Mouse (Mus musculus): ENCODE data around the gene Gp5.
"Not testable (repeated sequence)": the region's sequence is repeated elsewhere in the genome, so short reads cannot be mapped to it uniquely, and the experiment has no call there.

Gp5 gene

DNA sequence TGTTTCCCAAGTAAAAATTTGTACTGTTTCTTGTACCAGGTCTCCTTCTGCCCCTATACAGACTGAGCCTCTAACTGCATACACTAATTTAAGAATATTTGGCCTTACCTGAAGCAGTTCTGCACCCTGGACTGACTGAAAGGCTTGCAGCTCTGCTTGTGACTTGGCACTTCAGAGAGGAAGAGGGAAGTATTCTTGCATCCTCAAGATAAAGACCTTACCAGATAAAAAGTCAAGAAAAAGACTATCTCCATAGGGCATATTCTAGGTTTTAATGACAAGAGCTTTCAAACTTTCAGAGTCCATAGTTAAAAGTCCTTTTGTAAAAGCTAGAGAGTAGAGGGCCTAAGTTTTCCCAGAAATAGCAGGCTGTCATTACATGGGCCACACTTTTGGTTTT lies at the start of gene Gp5:
TSS of gene Gp5 (minus strand) at position 133 of the 400 bp plus-strand sequence.
- no peak for DNase-seq

DNA sequence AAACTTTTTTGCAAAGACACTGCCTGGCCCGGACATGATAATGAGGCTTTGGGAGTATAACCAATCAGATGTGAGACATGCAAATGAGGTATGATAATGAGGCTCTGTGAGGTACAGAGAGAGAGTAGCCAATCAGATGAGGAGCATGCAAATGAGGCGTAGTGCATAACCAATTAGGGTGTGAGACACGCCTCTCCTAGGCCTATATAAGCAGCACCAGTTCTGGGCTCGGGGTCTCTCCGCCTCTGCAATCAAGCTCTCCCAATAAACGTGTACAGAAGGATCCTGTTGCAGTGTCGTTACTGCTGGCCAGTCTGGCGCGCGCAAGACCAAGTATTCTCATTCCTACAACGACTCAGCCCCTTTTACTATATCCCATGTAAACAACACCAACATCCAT lies 42.9 kb upstream of the Gp5 start:
- DNase-seq: not testable (repeated sequence)

DNA sequence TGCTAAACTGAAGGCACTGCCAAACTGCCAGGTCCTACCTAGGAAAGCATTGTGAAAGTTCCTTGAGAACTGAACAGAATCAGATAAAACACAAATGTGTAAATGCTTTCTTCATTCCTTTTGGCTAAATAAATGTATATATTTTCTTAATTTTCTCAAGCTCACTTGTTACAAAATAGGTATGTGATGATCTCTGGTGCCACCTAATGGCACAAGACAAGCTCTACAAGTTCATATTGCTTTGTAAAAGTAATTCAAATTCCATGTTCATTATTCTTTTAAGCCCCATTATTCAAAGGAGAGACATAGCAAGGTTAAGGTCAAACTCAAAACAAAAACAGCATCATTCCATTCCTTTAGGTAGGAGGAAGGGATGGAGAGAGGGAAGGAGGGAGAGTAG lies 3.7 kb upstream of the Gp5 start:
- DNase-seq: no peak

DNA sequence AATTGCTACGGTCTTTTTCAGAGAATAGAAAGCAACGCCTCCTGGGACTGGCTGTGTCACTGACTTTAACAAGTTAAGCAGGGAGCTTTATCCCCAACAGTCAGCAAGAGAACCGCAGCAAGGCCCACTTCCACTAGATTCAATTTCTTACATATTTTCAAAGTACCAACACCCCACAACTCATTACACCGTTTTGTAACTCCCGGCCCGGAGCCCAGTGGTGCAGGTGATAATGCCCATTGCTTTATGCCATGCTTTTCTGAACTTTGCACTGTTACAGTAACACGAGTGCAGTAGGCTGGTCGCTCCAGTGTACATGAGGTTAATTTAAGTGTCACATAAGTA lies 436 bp downstream of the Gp5 start:
- DNase-seq: no peak

DNA sequence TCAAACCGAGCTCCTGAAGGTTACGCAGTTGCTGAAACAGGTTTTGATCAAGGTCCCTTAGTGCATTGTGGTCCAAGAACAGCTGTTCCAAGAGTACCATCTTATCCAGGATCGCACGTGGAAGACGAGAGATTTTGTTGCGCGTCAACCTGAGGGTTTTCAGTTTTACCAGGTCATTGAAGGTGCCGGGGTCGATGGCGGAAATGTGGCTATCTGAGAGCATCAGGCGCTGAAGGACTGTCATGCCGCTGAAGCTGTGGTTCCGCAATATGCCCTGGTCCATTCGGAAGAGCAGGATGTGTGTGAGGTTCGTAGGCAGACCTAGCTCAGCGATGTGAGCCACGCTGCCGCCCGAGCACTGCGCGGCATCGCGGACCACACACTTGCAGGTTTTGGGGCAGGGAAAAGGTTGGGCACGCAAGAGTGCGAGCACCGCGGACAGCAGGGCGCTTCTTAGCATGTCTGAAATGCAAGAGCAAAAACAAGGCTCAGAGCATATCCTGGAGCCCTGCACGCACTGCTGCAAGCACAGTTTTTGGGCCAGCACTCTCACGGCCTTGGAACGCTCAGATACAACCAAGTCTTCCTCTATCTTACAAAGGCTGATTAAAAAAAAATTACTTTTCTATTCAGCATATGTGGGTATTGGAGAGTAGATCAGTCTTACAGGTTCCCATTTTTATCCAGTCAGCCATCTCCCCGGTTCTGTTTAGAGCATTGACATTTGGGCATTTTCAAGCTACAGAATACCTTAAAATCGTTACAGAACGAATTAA lies 996 bp downstream of the Gp5 start:
- DNase-seq: no peak

DNA sequence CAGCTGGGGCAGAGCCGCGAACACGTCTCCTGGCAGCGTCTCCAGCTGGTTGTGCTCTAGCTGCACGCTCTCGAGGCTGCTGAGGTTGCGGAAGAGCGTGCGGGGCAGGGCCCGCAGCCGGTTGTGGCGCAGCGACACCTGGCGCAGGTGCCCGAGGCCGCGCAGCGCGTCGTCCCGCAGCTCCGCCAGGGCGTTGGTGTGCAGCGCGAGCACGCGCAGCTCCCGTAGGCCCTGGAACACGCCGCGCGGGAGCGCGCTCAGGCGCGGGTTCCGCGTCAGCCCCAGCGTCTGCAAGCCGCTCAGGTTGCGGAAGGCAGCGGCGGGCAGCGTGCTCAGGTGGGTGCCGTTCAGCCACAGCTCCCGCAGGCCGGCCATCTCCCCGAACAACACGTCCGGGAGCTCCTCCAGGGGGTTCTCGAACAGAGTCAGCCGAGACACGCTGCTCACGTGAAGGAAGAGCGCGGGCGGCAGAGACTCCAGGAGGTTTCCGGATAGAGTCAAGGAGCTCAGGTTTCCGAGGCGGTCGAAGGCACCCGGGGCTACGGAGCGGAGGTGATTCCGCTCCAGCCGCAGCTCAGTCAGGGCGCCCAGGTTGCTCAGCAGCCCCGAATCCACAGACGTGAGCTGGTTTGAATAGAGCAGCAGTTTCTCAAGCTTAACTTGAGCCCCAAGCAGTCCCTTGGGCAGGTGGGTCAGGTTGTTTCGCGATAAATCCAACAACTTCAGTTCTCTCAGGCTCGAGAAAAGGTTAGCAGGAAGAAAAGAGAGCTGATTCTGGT lies 1.8 kb downstream of the Gp5 start:
- peak; percentile 41 for DNase-seq

DNA sequence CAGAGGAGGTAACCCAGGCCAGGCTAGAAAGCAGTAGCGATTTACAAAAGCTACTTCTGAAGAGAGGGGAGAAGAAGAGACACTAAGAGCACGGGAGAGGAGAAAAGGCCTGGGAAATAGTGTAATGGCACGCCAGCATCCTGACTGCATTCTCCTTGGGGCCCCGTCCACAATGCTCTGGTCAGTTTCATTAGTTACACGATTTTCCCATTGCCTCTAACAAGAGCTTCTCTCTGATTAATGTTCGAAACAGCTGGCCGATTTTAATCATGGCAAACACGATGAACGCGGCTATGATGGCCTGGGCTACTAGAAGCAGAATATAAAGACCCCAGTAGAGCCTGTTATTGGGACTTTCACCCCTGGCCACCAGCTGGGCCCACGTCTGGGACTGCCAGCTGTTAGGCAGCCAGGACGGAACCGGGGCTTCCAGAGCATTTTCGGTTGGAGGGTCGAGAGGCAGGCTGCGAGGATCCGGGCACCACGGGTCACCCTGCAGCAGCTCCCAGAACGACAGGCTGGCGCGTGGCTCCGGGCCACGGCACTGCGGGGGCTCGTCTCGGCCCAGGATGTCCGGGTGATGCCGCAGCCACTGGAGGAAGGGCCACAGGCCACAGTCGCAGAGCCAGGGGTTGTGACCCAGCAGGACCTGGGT lies 2.5 kb downstream of the Gp5 start:
- DNase-seq: peak; percentile 15

DNA sequence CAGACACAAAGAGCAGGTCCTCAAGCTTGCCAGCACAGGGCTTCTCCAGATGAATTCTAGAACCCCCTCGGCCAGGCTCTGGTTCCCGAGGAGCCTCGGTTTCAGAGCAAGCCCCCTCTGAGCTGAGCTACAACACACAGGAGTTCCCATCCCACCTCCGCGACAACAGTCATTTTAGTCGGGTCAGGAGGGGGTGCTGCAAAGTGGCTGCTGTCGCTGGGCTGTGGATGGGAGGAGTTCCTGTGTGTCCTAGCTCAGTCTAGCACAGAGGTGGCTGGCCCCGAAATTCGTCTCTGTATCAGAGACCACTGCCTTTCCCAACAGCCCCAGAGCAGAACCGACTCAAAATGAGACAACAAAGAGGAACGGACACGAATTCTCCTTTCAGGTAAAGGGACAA lies 3.3 kb downstream of the Gp5 start:
- no peak for DNase-seq

DNA sequence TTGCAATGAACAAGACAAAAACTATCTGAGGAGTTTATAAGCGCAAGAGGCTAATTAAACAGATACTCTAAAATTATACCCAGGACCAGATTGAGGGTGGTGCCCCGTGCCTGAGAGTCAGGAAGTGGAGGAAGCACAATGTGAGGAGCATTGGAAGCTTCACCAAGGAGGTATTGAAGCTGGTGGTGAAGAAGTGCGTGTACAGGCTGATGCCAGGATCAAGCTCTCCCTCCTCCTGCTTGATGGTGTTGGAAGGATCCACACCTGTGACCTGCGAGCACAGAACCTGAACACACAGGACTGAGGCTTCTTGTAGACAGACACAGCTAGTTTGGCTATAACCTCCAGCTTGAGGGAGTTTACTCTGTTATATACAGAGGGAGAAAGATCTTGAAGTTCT lies 4.5 kb downstream of the Gp5 start:
- no peak for DNase-seq

DNA sequence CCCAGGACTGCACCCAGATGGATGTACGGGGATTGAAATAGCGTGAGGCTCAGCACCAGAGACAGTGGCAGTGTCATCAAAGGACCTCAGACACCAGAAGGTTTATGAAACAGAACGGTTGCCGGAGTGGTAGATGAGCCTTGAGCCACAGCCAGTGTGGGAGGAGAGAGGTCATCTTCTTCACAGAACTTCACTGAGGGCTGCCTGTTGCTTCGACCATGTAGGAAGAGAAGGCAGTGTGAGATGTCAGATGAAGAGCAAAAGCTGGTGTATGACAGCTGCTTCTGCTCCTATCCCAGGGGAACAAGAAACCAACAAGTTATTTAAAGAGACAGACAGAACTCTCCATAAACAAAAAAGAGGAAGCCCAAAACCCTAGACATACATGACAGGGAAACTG lies 6.3 kb downstream of the Gp5 start:
- DNase-seq: no peak

DNA sequence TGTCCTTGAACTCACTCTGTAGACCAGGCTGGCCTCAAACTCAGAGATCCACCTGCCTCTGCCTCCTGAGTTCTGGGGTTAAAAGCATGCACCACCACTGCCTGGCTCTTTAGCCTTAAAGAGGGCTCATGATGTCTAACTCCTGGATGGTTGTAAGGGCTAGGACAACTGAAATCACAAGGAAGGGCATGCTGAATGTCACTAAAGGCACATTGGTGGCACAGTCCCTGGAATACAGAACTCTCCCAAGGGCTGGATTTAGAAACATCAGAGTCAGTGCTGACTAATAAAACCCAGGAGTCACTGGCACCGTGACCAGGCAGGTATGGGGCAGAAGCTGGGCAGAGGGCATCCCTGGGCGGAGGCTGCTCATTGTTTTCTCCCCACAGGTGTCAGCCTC lies 7.2 kb downstream of the Gp5 start:
- no peak for DNase-seq

DNA sequence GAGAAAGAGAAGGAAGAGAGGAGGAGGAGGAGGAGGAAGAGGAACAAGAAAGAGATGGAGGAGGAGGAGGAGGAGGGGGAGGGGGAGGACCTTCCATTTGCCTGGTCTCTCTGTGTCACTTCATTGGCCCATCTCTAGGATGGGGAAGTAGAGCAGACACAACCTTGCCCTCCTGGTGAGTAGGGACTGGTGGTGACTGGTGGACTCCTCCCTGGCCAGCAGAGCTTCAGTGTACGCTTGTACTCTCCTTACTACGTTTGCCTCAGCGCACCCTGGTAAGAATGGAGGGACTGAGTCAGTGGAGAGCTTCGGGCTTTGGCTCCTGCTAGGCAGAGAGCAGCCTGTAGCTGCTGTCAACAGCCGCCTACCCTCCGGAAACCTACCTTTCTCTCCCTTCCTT lies 7.9 kb downstream of the Gp5 start:
- DNase-seq: no peak

DNA sequence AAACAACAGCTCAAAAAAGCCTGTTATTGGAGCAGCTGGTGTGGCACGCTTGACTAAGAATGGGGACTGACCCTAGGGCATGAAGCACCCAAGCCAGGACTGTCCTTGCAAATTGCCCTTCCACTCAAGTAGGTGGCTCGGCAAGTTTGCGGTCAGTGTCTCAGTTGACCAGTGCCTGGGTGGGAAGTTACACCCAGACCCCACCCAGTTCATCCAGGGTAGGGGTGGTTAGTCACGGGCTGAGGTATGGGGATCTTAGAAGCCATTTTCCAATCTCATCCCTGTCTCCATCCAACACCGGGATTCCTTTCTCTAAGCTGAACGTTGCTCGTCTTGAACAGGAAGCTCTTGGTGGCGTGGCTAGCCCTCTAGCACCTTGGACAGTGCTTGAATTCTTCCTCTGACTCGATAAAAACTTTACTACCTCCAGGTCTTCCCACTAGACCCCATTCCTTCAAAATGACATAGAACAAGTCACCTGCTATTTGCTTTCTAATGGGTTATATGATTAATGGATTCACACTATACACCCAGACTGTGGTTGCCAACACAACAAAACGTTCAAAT lies 10.8 kb downstream of the Gp5 start:
- no peak for DNase-seq

DNA sequence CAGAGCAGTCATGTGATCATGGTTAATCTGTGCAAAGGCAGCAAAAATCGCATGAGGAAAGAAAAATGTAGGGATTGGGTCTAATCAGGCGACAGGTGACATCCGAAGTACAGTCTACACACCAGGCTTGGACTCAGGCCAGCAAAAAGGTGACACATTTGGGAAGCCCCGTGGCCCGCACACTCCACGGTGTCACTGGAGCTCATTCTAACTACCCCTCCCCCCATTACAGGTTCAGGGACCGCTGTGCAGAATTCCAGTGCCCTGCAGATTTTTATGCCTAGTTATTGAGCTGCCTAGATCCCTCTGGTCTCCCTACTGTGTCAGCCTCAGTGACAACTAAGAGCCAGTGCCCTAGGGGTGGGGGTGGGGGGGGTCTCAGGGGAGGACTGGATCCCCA lies 13.1 kb downstream of the Gp5 start:
- no peak for DNase-seq

DNA sequence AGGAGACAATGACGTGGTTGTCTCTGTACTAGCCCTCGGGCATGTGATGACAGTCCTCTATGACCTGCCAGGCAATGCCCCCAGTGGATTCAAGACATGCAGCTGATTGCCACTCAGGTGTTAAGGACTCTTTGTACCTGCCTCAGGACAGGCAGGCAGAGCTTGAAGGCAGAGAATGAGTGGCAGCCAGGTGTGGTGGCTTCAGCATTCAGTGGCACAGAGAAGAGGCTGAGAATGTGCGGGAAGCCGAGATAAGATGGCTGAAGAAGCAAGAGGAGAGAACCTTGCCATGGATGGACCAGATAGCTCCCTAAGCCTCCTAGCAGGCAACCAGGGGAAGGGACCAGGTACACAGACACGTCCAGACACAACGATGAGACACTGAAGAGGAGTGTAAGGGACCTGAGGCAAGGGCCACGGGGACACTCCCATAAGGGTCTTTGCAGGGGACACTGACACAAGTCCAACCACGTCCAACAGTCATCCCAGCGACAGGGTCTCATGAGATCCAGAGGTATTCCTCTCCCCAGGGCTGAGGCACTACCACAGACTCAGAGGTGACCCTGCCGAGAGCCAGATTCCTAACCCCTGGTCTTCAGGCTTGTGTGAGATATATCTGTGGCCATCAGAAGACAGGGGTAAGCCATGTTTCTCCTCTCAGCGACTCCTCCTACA lies 13.8 kb downstream of the Gp5 start:
- DNase-seq: no peak

DNA sequence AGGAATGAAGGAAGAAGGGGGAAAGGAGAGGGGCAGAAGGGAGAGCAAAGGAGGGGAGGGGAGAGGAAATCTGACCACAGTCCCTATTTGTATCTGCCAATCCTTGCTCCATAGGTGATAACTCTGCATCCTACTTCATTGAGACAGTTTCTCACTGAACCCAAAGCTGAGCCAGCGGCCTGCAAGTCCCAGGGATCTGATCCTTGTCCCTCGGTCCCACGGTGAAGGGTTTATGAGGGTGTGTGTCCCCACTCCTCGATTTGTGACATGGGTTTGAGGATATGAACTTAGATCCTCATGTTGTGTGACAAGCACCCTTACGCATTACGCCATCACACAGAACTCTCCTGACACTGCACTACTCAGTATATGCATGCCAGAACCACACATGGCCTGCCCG lies 15.5 kb downstream of the Gp5 start:
- DNase-seq: no peak

DNA sequence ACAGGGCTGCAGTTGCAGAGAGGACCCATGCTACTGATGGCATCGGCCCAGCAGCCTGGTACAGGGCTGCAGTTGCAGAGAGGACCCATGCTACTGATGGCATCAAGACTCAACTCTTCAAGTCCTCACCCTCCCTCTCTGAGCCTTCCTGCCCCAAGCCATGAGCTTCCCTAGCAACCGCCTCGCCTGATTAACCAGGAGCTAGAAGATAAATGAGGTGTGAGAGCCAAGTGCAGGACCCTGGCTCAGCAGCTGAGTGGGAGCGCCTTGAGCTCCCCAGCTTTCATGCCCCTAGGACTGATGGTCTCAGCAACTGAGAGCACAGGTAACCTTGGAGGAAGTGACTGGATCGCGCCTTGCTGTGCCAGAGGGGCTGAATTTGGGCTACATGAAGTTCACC lies 20.1 kb downstream of the Gp5 start:
- DNase-seq: no peak

DNA sequence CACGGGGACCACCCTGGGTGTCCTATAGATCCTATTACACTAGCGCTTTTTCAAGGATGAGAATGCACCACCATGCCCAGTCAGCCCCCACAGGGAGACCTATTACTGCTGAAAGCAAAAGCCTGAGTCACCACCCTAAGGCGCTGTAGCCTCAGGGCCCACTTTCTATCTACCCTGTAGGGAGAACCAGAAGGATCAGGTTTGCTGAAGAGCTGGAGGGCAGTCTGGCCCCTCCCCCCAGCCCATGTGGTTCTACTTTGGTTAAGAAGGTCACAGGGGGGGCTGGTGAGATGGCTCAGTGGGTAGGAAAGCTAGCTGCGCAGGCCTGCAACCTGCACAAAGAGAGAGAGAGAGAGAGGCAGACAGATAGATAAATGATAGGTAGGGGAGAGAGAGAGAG lies 24.9 kb downstream of the Gp5 start:
- no peak for DNase-seq

DNA sequence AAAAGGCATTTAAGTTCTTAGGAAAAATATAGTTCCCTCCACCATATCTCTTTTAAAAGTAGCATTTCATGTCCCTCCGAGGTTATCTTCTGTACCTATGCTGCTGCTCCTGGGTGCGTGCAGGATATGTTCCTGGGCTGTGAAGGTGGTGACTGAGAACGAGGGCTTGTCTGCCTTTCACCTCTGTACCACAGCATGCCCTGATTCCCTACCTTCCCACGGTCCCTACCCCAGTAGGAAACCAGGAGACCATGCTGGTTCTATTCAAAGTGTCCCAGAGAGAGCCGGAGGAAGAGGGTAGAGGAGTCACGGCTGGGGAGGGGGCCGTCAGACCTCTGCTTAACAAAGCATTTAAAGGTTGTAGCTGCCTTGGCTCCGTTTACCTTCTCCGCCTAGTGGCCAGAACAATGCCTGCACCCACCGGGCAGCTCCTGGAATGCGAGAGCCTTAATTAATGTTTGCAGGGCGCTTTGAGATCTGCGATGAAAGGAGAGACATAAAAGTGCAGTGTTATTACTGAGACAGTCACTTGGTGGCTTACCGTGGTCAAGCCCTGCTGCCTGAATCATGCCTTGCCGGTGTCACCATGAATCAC lies 26.7 kb downstream of the Gp5 start:
- peak; percentile 64 for DNase-seq

DNA sequence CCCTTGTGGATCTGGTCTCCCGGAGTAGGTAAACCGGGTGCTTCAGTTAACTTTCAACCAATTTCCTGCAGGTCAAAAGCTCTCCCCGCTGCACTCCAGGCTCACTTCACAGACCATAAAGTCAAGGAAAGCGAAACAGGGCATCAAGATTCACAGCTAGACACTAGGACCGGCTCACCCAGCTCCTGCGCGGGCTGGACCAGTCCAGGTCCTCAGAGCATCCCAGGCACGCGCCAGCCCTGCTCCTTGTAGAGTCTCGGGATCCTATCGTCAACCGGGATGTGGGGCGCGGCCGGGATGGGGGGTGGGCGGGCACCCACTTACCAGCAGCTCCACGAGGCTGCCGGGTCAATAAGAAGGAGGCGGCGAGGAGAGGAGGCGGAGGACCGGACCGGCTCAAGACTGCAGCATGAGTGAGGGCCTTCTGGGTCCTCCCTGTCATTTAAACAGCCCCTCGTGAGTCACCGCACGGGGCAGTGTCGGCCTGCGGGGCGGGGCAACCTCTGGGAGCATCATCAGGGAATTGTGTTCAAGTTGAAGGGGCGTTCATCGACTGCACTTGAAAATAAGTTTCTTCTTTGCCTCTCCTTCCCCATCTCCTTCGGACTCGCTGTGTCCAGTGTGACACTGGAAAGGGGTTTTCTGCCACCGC lies 27.6 kb downstream of the Gp5 start, which contains the start of gene Lrrc15:
TSS of gene Lrrc15 (minus strand) at position 413 of the 652 bp plus-strand sequence.
- peak; percentile 29 for DNase-seq

DNA sequence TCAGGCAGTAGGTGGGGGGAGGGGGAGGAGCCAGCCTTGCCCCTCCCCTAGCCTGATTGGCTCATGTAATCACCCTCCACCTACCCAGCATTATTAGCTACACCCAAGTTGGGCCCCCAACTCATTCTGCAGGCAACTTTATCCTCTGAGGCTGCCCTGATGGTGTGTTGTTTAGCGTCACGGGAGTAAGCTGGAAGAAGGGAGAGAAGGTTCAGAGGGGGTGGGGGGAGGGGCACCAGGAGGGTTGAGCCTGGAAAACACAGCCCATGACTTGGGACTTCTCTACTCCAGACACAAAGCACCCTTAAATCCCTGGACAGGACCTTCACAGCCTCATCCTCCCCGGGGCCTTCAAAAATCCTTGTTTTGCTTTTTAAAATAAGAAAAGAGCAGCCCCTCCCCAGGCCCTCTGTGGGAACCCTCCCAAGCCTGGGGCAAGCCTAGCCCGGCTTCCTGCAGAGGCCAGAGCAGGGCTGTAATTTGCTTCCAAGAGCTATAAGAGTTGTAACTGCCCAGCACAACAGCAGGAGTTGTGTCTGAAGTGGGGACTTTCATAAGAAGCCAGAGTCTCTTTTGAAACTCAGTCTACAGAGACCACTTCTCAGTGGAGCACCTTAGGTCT lies 29.8 kb downstream of the Gp5 start:
- no peak for DNase-seq

DNA sequence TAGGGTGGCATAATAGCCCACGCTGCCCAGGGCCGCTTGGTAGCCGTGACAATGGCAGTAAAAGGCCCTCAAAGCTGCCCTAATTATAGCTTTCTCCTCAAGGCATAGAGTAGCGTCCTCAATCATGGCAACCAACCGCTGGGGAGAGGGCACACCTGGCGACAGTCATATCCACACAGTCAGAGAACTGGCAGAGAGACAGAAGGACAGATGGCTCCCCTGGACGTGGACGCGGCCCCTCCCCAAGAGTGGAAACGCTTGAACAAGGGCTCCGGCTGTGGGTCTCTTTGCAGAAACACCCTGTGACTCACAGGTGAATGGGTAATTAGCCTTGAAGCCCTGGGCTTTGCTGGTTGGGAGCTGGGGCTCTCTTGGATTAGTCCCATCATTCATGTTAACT lies 32.2 kb downstream of the Gp5 start:
- no peak for DNase-seq

Measured in kidney, postnatal 10 days (tissue).